In genomic region chr4:125116090-125116861, GRCm38 (mm10) we compare ENCODE assay signal across 7 mouse cellular contexts. TPM values are rescaled to one million over a fixed set of nuclear protein-coding genes. Genes with fewer than 3 reads are reported as not detected.
DNase-seq lines count a peak whose midpoint lies in the region; ATAC-seq and TF ChIP-seq lines count a peak whose summit lies in the region.

No protein-coding gene starts in this region.

- 0 out of 2 replicates have a peak, but pooled peaks have one; percentile 4 for TF ChIP-seq POLR2A in lung, adult 2 months (IDR thresholded peaks at IDR 0.05; ENCODE audit: borderline replicate concordance, extremely low read depth, low read depth, low read length)

- peak; percentile 65 for ATAC-seq in cerebellum, adult (ENCODE audit: insufficient number of reproducible peaks, low FRiP score, low TSS enrichment)

- peak; percentile 75 for DNase-seq in urinary bladder, postnatal 14 days (ENCODE audit: low spot score)
- DNase-seq in urinary bladder, adult 2 months (ENCODE audit: low spot score): no peak
- DNase-seq in gastrocnemius, postnatal 14 days: peak; percentile 51
- DNase-seq in layer of hippocampus, adult 2 months (ENCODE audit: low spot score in 2 of 2): peak; percentile 48 to 57
- DNase-seq in lung, adult 2 months: peak; percentile 60
- DNase-seq in right cerebral cortex, postnatal 4 days: peak; percentile 50

- no peak for TF ChIP-seq CTCF in layer of hippocampus, adult 2 months (conservative IDR thresholded peaks at IDR 0.05)
- TF ChIP-seq CTCF in lung, adult 2 months (IDR thresholded peaks at IDR 0.05; ENCODE audit: insufficient read depth, low read length): no peak

- WGBS in lung, adult 2 months: 50% methylated on average over 9 of the region's 9 CpGs

- peaks cover 12% of the 10 kb centered on the region for H3K4me1 ChIP-seq in lung, adult 2 months (ENCODE audit: control insufficient read depth, insufficient read depth, low read length)

- H3K27ac ChIP-seq in layer of hippocampus, adult 2 months: peak overlapping the region; percentile 84

- intact Hi-C loops in gastrocnemius, postnatal 14 days (cut with DNase I; ENCODE audit: low total_unique reads): no loop called here

- no peak overlapping the region for H3K4me3 ChIP-seq in layer of hippocampus, adult 2 months
- H3K4me3 ChIP-seq in lung, adult 2 months (replicated peaks; ENCODE audit: extremely low read depth, low read depth, low read length): no peak overlapping the region

RNA-seq across cellular contexts. Expression of gene Zc3h12a, which starts 11.4 kb away (rescaled TPM):
- 12.5 and 13.1 TPM in 2 replicates for polyA plus RNA-seq in urinary bladder, adult 2 months (2012; rRNA removed)
- total RNA-seq in gastrocnemius, postnatal 14 days (2021): 1 to 10 TPM; 1.5 to 2.5 TPM
- 1 to 10 TPM; 1.1 to 1.2 TPM for total RNA-seq in layer of hippocampus, adult 2 months (2021)
- polyA plus RNA-seq in lung, adult 2 months (2012; rRNA removed): 11.9 and 13.9 TPM in 2 replicates

RNA-seq across cellular contexts. Expression of gene Meaf6, which starts 31.3 kb away (rescaled TPM):
- 28.8 and 36.0 TPM in 2 replicates for polyA plus RNA-seq in urinary bladder, adult 2 months (2012; rRNA removed)
- 10 to 100 TPM in 1 of 2 experiments, 1 to 10 TPM in 1; 8.4 to 10.1 TPM for total RNA-seq in gastrocnemius, postnatal 14 days (2021)
- total RNA-seq in layer of hippocampus, adult 2 months (2021): 100 to 1,000 TPM; 111 to 116 TPM
- 9.5 and 14.2 TPM in 2 replicates for polyA plus RNA-seq in lung, adult 2 months (2012; rRNA removed)

RNA-seq across cellular contexts. Expression of gene Snip1, which starts 49.8 kb away (rescaled TPM):
- polyA plus RNA-seq in urinary bladder, adult 2 months (2012; rRNA removed): 13.7 and 14.1 TPM in 2 replicates
- 1 to 10 TPM; 5.6 to 5.8 TPM for total RNA-seq in gastrocnemius, postnatal 14 days (2021)
- total RNA-seq in layer of hippocampus, adult 2 months (2021): 10 to 100 TPM; 14.6 to 16.3 TPM
- 7.8 and 8.8 TPM in 2 replicates for polyA plus RNA-seq in lung, adult 2 months (2012; rRNA removed)

RNA-seq across cellular contexts. Expression of gene Dnali1, which starts 50.8 kb away (rescaled TPM):
- polyA plus RNA-seq in urinary bladder, adult 2 months (2012; rRNA removed): 0.03 and 0.10 TPM in 2 replicates
- total RNA-seq in gastrocnemius, postnatal 14 days (2021): not detected
- total RNA-seq in layer of hippocampus, adult 2 months (2021): under 1 TPM; 0.64 to 1.00 TPM
- polyA plus RNA-seq in lung, adult 2 months (2012; rRNA removed): 14.9 and 15.8 TPM in 2 replicates

Comparison
In these comparisons a context has a peak if more than half of its experiments do, and no peak if none do; other contexts are left out.
1. RNA of gene Meaf6, which starts 31.3 kb away (total RNA-seq): 111 to 116 TPM in layer of hippocampus, adult 2 months; 8.4 to 10.1 TPM in gastrocnemius, postnatal 14 days; every median in the first group is over 10 times any median in the second.